Mouse (Mus musculus): ENCODE measurements around the gene Sec24a.

DNA sequence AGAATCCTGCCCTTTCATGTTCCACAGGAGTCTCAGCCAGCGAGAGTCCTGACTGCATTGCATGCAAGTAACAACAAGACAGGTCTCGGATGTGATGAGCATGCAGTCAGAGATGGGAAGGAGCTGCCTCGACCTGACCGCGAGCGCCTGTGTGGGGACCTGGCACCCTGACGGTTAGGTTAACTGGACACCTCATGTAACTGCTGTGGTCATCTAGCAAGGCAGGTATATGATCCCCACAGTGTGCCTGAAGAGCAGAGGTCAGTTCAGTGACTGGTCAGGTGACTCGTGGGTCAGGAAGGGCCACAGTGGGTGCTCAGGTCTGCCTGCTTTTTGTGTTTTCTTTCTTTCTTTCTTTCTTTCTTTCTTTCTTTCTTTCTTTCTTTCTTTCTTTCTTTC lies 81.5 kb downstream of the Sec24a start:
- TF ChIP-seq HCFC1 (IDR thresholded peaks at IDR 0.05; ENCODE audit: borderline replicate concordance, insufficient read depth, low read length) (no peak), ZNF384 (IDR thresholded peaks at IDR 0.05; ENCODE audit: low read depth, low read length) (no peak)
